Mouse (Mus musculus) gastrocnemius, postnatal 36 days (tissue): Measurements from ENCODE around the gene Tarm1. TPM values are rescaled to one million over a fixed set of nuclear protein-coding genes. Genes with fewer than 3 reads are reported as not detected.

Source experiments
- DNase-seq, 2 experiments: peaks; one replicate each; pipeline ENCODE4 v3.0.0; 2022
- intact Hi-C: fragments of 180-260 bp; cut with DNase I; formaldehyde crosslinking; loops from one replicate; pipeline ENCODE4 v1.15.1; 2025
- long read RNA-seq, 2 experiments: library from polyadenylated mRNA; stranded (forward); transcript quantifications; one replicate each; pipeline ENCODE4 v2.0.0; 2021
- total RNA-seq, 2 experiments: library from RNA; stranded (reverse); gene quantifications; 2 replicates each; pipeline ENCODE4 v1.2.3; 2021

Tarm1 gene
- not detected for total RNA-seq
- long read RNA-seq, experiment 1: 0 reads
- long read RNA-seq, experiment 2: 0 reads

- intact Hi-C loops: no loop called here
- no peak for DNase-seq
Measured at GRCm38 (mm10) chr7:3502439-3502838, at the start of gene Tarm1. Gene Tarm1 (minus strand): TSS chr7:3502624.

GRCm38 (mm10) chr7:3505913-3506312 lies 3.5 kb upstream of the Tarm1 start:
- intact Hi-C loops: no loop called here

DNA sequence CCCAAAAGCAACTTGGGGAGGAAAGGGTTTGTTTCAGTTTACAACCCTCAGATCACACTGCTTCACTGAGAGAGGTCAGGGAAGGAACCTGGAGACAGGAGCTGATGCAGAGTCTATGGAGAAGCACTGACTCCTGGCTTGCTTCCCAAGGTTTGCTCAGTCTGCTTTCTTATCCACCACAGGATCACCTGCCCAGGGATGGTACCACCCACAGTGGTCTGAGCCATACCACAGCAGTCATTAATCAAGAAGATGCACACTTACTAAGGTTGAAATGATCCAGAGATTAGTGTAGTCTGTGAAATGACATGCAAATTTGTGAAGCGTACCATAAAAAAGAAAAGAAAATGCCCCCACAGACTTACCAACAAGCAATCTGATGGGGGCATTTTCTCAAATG lies 2.0 kb downstream of the Tarm1 start:
- no peak for DNase-seq
- intact Hi-C loops: no loop called here

More at GRCm38 (mm10) chr7:3505913-3506312, 3.5 kb upstream of the Tarm1 start:
- DNase-seq: no peak

- intact Hi-C loops: no loop called here
Measured at GRCm38 (mm10) chr7:3481948-3482608, 20.3 kb downstream of the Tarm1 start.

GRCm38 (mm10) chr7:3476728-3477127 lies 25.7 kb downstream of the Tarm1 start:
- intact Hi-C loops: no loop called here
- DNase-seq: no peak

More at GRCm38 (mm10) chr7:3481948-3482608, 20.3 kb downstream of the Tarm1 start:
- no peak for DNase-seq

GRCm38 (mm10) chr7:3474291-3475080 lies 27.9 kb downstream of the Tarm1 start:
- no peak for DNase-seq
- intact Hi-C loops: no loop called here

- no peak for DNase-seq
- intact Hi-C loops: no loop called here
Measured at GRCm38 (mm10) chr7:3472774-3473173, 29.6 kb downstream of the Tarm1 start.

- DNase-seq: no peak
- intact Hi-C loops: no loop called here
Measured at GRCm38 (mm10) chr7:3468614-3469013, 33.8 kb downstream of the Tarm1 start.

- no peak for DNase-seq
Measured at GRCm38 (mm10) chr7:3463306-3463705, 39.1 kb downstream of the Tarm1 start.

DNA sequence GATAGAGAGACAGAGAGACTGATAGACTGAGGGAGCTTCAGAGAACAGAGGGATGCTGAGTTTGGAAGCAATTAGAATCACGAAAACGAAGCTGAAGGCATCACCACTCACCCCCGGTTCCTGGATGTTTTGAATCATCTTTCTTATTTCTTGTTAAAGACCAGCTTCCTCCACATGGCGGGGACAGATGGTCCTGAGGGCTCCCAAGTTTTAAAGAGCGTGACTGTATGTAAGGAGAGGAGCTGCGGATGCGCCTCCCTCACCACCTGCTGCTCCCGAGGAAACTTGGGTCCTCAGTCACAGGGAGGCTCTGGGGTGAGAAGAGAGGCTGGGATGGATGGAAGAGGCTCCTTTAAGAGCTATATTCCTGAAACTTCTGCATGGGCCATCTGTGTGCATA lies 42.2 kb downstream of the Tarm1 start:
- no peak for DNase-seq
- intact Hi-C loops: no loop called here

More at GRCm38 (mm10) chr7:3463306-3463705, 39.1 kb downstream of the Tarm1 start:
- intact Hi-C loops: no loop called here

DNA sequence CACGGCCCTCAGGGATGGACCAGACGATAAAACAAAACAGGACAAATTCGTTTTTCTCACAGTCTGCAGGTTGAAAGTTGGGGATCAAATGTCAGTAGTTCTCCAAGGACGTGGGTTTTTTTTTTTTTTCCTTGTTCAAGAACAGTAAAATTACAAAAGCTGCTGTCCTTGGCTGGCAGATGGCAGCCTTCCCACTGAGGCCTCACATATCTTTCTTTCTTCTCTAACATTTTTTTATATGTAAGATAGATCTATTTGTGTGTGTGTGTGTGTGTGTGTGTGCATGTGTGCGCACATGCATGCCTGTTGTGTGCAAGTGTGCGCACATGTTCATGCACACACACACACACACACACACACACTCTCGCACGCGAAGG lies 44.6 kb downstream of the Tarm1 start:
- intact Hi-C loops: no loop called here

DNA sequence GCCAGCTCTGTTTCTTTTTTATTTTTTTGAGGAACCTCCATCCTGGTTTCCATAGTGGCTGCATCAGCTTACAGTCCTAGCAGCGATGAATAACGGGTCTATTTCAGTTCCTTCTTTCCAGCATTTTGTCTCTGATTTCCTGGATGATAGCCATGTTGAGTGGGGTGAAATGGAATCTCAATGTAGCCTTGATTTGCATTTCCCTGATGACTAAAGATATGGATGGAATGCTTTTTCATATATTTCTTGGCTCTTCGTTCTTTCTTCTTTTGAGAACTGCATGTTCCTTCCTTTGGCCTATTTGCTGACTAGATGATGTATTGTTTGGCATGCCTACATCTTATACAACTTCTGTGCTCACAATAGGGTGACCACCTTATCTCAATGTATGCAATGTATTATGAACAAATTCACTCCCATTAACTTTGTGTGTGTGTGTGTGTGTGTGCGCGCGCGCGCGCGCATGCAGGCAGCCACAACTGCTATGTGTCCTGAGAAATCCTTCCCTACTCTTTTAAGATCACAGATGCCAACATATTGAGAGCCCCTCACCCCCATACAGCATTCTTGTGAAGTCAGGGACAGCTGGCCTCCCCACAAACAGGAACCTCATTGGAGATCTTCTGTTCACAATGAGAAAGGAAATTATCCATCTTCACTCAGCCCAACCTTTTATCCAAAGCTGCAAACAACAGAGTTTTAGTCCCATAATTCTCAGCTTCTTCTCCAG lies 45.1 kb downstream of the Tarm1 start:
- DNase-seq: no peak
- intact Hi-C loops: no loop called here

More for the DNA sequence above, 44.6 kb downstream of the Tarm1 start:
- no peak for DNase-seq

DNA sequence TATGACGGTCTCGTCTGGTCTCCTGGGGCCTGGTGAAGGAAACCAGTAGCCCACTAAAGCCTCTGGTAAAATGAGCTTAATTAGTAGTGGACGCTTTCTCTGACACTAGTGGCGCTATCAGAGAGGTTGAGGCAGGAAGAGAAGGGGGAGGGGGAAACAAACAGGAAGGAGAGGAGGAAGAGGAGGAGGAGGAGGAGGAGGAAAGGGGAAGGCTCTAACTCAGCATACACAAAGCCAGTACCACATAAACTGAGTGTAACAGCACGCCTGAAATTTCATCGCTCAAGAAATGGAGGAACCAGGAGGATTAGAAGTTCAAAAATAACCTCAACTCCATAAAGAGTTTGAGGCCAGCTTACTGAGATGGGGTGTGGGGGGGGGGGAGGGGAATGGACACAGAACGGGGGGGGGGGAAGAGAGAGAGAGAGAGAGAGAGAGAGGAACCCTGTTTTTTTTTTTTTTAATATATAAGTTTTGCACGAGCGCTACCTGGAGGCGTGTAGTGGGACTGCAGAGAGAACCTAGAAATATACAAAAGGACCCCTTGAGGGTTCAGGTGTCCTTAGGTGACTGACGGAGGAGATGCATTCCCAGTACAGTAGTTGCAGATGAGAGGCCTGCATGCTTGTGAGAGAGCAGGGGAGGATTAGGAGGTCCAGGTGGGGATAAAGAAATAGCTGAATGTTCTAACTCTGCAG lies 48.8 kb downstream of the Tarm1 start:
- intact Hi-C loops: loop anchor here (5.0 kb wide), 2 partner anchors 41 to 231 kb away; no protein-coding TSS in a partner anchor
- no peak for DNase-seq

DNA sequence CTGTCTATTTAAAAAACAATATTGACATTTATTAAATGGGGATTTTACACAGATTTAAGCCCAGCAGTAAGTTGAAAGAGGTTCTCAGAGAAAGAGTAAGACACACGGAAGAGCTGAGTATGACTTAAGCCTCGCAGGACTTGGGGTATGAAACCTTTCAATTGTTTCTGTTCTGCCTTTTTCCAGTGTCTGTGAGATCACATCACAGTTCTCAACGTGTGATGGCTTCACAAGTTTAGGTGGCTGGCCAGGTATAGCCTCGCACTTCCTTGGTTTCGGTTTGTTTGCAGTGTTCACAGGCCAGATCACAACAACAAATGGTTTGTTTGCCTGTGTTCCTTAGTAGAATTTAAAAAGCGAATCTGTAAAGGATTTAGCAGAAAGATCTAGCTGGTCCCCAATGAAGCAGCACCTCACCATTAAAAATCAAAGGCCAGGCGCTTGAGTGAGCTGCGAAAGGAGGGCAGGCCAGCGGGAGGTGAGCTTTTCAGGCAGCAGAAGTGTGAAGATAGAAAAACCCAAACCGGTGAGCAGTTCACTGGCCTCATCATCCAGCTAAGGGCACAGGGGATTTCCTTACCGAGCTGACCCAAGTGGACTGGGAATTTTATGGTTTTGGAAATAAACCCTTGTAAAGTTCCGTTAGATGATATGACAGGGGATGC lies 49.5 kb downstream of the Tarm1 start:
- no peak for DNase-seq
- intact Hi-C loops: loop anchor here (5.0 kb wide), 2 partner anchors 41 to 231 kb away; no protein-coding TSS in a partner anchor

GRCm38 (mm10) chr7:3451161-3451560 lies 51.3 kb downstream of the Tarm1 start:
- intact Hi-C loops: loop anchor here (5.0 kb wide), 2 partner anchors 39 to 229 kb away; no protein-coding TSS in a partner anchor

GRCm38 (mm10) chr7:3450671-3451070 lies 51.8 kb downstream of the Tarm1 start:
- intact Hi-C loops: loop anchor here (5.0 kb wide), 2 partner anchors 38 to 228 kb away; no protein-coding TSS in a partner anchor
- DNase-seq: no peak

More at GRCm38 (mm10) chr7:3451161-3451560, 51.3 kb downstream of the Tarm1 start:
- no peak for DNase-seq

DNA sequence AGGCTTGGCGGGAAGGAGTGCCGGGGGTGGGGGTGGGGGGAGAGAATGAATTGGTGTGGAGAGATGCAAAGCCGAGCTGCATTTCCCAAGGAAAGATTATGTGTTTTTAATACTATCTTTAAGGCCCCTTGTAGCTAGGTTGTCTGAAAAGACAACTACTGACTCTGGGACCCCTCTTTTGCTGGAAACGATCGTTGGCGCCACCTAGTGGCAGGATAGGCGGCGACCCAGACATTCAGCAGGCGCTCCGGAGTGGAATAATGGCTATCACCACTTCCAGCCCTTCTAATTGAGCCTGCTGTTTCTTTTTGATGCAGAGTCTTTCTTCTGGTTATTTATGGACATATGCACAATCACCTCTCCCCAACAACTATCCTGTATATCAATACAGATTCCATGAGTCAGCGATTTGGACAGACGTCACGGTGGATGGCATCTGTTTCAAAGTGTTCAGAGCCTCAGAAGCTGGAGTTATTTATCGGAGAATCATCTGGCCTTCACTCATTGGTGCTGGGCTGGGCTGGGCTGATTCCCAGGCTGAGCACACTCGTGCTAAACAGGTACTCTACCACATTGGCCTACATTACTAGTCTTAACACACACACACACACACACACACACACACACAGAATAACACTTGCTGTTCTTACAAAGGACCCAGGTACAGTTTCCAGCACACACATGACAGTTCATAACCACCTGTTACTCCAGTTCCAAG lies 53.5 kb downstream of the Tarm1 start:
- intact Hi-C loops: loop anchor here (2.0 kb wide), 1 partner anchor 118 kb away; no protein-coding TSS in a partner anchor

DNA sequence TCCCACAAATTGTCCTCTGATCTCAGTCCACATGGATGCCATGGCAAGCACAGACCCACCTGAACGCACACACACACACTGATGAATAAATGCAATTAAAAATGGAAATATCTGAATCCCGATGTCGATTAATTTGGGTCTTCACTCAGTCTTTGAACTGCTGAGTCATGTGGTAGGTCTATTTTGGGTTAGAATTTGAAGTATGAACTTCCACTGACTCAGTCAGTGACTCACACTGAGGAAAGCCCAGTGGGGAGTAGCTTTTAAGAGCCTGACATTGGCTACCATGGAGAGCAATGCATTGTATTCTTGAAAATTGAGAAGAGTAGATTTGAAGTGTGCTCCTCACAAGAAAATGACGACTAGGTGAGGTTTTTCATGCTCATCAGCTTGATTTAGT lies 55.4 kb downstream of the Tarm1 start:
- DNase-seq: no peak
- intact Hi-C loops: no loop called here

More for the DNA sequence above, 53.5 kb downstream of the Tarm1 start:
- peak; percentile 61 to 65 for DNase-seq

DNA sequence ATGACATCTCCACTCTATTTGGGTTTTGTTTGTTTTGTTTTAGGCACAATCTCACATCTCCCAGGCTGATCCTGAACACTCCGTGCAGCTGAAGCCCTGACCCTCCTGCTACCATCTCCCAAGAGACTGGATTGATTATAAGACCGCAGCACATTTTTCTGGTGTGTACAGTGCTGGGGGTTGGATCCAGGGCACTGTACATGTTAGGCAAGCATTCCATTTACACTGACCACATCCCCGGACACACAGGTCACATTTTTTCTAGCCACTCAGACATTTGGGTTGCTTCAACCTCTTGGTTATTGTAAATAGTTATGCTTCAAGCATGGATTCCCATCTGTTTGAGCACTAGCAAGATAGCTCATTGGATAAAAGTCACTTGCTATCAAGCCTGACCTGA lies 55.8 kb downstream of the Tarm1 start:
- DNase-seq: no peak
- intact Hi-C loops: no loop called here
